Mouse (Mus musculus) adrenal gland, postnatal 14 days (tissue): Measurements from ENCODE around the gene Rasa1. TPM values are rescaled to one million over a fixed set of nuclear protein-coding genes. Genes with fewer than 3 reads are reported as not detected.

Experiments
- total RNA-seq: library from RNA; stranded (reverse); gene quantifications from 2 replicates; pipeline ENCODE4 v1.2.3, GENCODE M21; 2021

The Rasa1 gene
- total RNA-seq, 1 experiment from 2014 or later: 50.2 TPM

Other genes starting within 250 kb of the Rasa1 start
- gene Ccnh, start 99.7 kb downstream of the Rasa1 start, total RNA-seq: 52.2 and 56.9 TPM in 2 replicates